Mouse (Mus musculus) neutrophil, adult 65 days (primary cell): Measurements from ENCODE around the gene Gm21865. TPM values are rescaled to one million over a fixed set of nuclear protein-coding genes. Genes with fewer than 3 reads are reported as not detected.

Experiments used
- total RNA-seq: library from RNA; stranded (reverse); gene quantifications from 2 replicates; pipeline ENCODE4 v1.2.4, GENCODE M21; 2023

Gene Gm21865
- not detected in 2 replicates for total RNA-seq

DNA sequence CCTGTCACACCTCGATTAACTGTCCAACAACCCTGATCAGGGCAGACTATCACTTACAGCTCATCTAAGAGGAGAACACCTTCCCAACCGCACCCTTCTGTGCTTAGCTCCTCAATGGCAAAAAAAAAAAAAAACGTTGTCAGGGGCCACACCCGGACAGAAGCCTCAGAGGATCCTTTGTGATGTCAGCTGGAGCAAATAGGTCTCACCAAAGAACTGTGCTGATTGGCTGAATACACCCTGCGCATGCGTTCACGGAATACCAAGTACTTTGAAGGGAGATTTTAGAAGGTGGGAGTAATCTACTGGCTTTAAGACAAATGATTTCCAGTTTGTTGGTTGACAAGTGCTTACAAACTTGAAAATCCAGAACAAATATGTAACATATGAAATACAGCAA, at the start of gene Gm21865:
TSS of gene Gm21865 (minus strand) at position 101 of the 400 bp plus-strand sequence.

Other genes starting within 250 kb of the Gm21865 start
- gene Gm21882, start 64.6 kb upstream of the Gm21865 start, total RNA-seq: not detected in 2 replicates